27 mouse cellular contexts compared by ENCODE assay signal in the genomic region with DNA sequence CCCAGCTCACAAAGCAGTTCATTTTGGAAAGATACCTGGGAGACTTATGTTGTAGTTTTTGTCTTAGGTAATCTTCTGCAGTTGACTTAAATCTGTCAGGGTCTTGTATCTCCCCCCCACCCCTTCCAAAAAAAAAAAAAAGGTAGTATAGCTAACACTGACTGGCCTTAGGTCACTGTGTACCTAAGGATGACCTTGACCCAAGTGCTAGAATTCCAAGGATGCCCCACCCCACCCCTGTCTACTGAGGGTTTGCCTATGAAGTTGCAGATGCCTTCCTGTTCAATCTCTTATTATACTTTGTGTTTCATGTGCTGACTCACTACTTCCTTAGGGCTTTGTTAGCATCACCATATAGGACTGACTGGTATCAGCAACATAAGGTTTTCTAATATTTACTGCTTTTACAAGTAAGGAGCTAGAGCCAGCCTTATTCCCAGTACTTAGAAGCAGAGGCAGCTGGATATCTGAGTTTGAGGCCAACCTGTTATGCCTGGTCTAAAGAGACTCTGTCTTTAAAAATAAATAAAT. TPM values are rescaled to one million over a fixed set of nuclear protein-coding genes. Genes with fewer than 3 reads are reported as not detected.
DNase-seq lines count a peak whose midpoint lies in the region; ATAC-seq and TF ChIP-seq lines count a peak whose summit lies in the region.
"Had no signal": no experiment of that assay in that cellular context is flagged by ENCODE, and none has a peak within 500 bp of the region (broad histone marks: within the 10 kb centered on the region; RNA-seq: fewer than 3 reads in every experiment).

No protein-coding gene starts in this region.

- TF ChIP-seq POLR2A in ES-Bruce4 (IDR thresholded peaks at IDR 0.05; ENCODE audit: insufficient read depth, low read length) = no peak

- no peak overlapping the region for H3K9ac ChIP-seq in ES-Bruce4 (ENCODE audit: low read depth, poor library complexity, severe bottlenecking)
- H3K9ac ChIP-seq in ES-E14 (ENCODE audit: insufficient read depth, low read depth, low read length, poor library complexity, severe bottlenecking) = no peak overlapping the region
- H3K9ac ChIP-seq in forebrain, postnatal 0 days = no peak overlapping the region
- H3K9ac ChIP-seq: embryonic facial prominence, embryonic 13.5 days; embryonic facial prominence, embryonic 15.5 days; forebrain, embryonic 12.5 days had no signal

- no peaks in the 10 kb centered on the region for H3K4me1 ChIP-seq in ES-Bruce4 (ENCODE audit: control insufficient read depth, insufficient read depth, low read length)
- peaks cover 4 to 6% of the 10 kb centered on the region in 2 experiments for H3K4me1 ChIP-seq in ES-E14 (ENCODE audit: control insufficient read depth in 2 of 2, insufficient read depth in 2 of 2, low read length in 2 of 2, poor library complexity in 1 of 2)
- no peaks in the 10 kb centered on the region for H3K4me1 ChIP-seq in forebrain, postnatal 0 days (ENCODE audit: insufficient read depth)
- H3K4me1 ChIP-seq: embryonic facial prominence, embryonic 13.5 days; embryonic facial prominence, embryonic 15.5 days; forebrain, embryonic 10.5 days; forebrain, embryonic 12.5 days had no signal

- ATAC-seq in forebrain, postnatal 0 days = no peak
- ATAC-seq in monocyte, adult 5-6 weeks (replicated peaks; ENCODE audit: insufficient number of reproducible peaks, low FRiP score, low TSS enrichment, poor library complexity, severe bottlenecking) = no peak
- ATAC-seq: CD4-positive, CD25-positive, alpha-beta regulatory T cell, adult 4 months; forebrain, embryonic 14.5 days; forebrain, embryonic 16.5 days had no signal

- 0 out of 2 replicates have a peak, but pooled peaks have one; percentile 16 for TF ChIP-seq EP300 in ES-Bruce4 (IDR thresholded peaks at IDR 0.05; ENCODE audit: insufficient read depth, low read depth, low read length)

- H3K27me3 ChIP-seq in ES-Bruce4 (ENCODE audit: control insufficient read depth, insufficient read depth, low read length, poor library complexity, severe bottlenecking) = no peaks in the 10 kb centered on the region
- H3K27me3 ChIP-seq in forebrain, postnatal 0 days (ENCODE audit: insufficient read depth, low read length) = no peaks in the 10 kb centered on the region
- H3K27me3 ChIP-seq: CH12.LX; embryonic facial prominence, embryonic 13.5 days; embryonic facial prominence, embryonic 15.5 days; forebrain, embryonic 12.5 days had no signal

- peak; percentile 50 for DNase-seq in 416B (ENCODE audit: low read depth)
- DNase-seq in ES-E14 (ENCODE audit: low read depth, low spot score) = no peak
- peak; percentile 52 for DNase-seq in ZHBTc4 (ENCODE audit: low read depth, low spot score)
- no peak for DNase-seq in forebrain, postnatal 0 days
- no peak for DNase-seq in spleen, adult 18-20 months
- DNase-seq in cerebellum, adult 8-10 months = no peak
- DNase-seq: adrenal gland, adult 2 months; adrenal gland, postnatal 10 days; adrenal gland, postnatal 25 days; B cell, adult 2 months; cerebellum, adult 11 months; cerebellum, adult 18-20 months; cerebellum, adult 9-11 months; cerebellum, postnatal 14 days; cerebellum, postnatal 36 days; embryo, embryonic 11 days had no signal

- no peak for TF ChIP-seq CTCF in ES-Bruce4 (IDR thresholded peaks at IDR 0.05; ENCODE audit: low read depth, low read length)
- TF ChIP-seq CTCF in forebrain, postnatal 0 days (IDR thresholded peaks at IDR 0.05; ENCODE audit: low read depth) = no peak

- H3K4me3 ChIP-seq in ES-Bruce4 (ENCODE audit: low read depth, low read length) (no peak overlapping the region), ES-E14 (ENCODE audit: insufficient read depth in 1 of 2, low read depth in 1 of 2, low read length in 2 of 2, poor library complexity in 1 of 2, severe bottlenecking in 1 of 2) (no peak overlapping the region)
- no peak overlapping the region for H3K4me3 ChIP-seq in forebrain, postnatal 0 days (ENCODE audit: low read depth, low read length)
- H3K4me3 ChIP-seq: embryonic facial prominence, embryonic 13.5 days; embryonic facial prominence, embryonic 15.5 days; erythroblast, embryonic 14.5 days; forebrain, embryonic 10.5 days; forebrain, embryonic 12.5 days had no signal

- H3K27ac ChIP-seq in ES-Bruce4 (ENCODE audit: insufficient read depth, low read length) (no peak overlapping the region), ES-E14 (ENCODE audit: insufficient read depth, low read depth, low read length, poor library complexity, severe bottlenecking) (no peak overlapping the region)
- H3K27ac ChIP-seq in forebrain, postnatal 0 days (ENCODE audit: low read depth, low read length) = no peak overlapping the region
- H3K27ac ChIP-seq: embryonic facial prominence, embryonic 13.5 days; embryonic facial prominence, embryonic 15.5 days; forebrain, embryonic 10.5 days; forebrain, embryonic 12.5 days had no signal

- peaks cover 18% of the 10 kb centered on the region for H3K9me3 ChIP-seq in ES-Bruce4 (replicated peaks; ENCODE audit: control insufficient read depth, insufficient read depth, low read length, poor library complexity, severe bottlenecking)
- peaks cover 5% of the 10 kb centered on the region for H3K9me3 ChIP-seq in ES-E14 (ENCODE audit: control insufficient read depth, insufficient read depth, low read depth, low read length)
- H3K9me3 ChIP-seq in forebrain, postnatal 0 days (ENCODE audit: low read length) = no peaks in the 10 kb centered on the region
- H3K9me3 ChIP-seq: embryonic facial prominence, embryonic 15.5 days had no signal

- in situ Hi-C loops in ES-E14 (cut with MboI; ENCODE audit: low sequenced_read_pairs in 2 of 2, unreplicated experiment in 2 of 2) = no loop called here

- no peak overlapping the region for H3K4me2 ChIP-seq in forebrain, postnatal 0 days (ENCODE audit: low read depth)
- H3K4me2 ChIP-seq: embryonic facial prominence, embryonic 13.5 days; embryonic facial prominence, embryonic 15.5 days; forebrain, embryonic 12.5 days had no signal

- peaks cover 28% of the 10 kb centered on the region for H3K36me3 ChIP-seq in ES-Bruce4 (ENCODE audit: control insufficient read depth, insufficient read depth, low read length, poor library complexity, severe bottlenecking)
- H3K36me3 ChIP-seq in ES-E14 (ENCODE audit: control insufficient read depth, insufficient read depth, low read length, poor library complexity, severe bottlenecking) = peaks cover 19% of the 10 kb centered on the region
- peaks cover 61% of the 10 kb centered on the region for H3K36me3 ChIP-seq in forebrain, postnatal 0 days (ENCODE audit: insufficient read depth)

TF ChIP-seq in ES-E14, 5 proteins besides CTCF, POLR2A, EP300 and RAD21:
- TF ChIP-seq ZNF384 (IDR thresholded peaks at IDR 0.05; ENCODE audit: low read depth, low read length) = peak; percentile 92
- TF ChIP-seq MAFK (IDR thresholded peaks at IDR 0.05; ENCODE audit: insufficient read depth, low read depth, low read length) = 0 out of 2 replicates have a peak, but pooled peaks have one; percentile 53
- TF ChIP-seq CHD2 (IDR thresholded peaks at IDR 0.05; ENCODE audit: low read depth, low read length) = no peak
- TF ChIP-seq HCFC1 (IDR thresholded peaks at IDR 0.05; ENCODE audit: borderline replicate concordance, insufficient read depth, low read length) = no peak
- TF ChIP-seq ZC3H11A (IDR thresholded peaks at IDR 0.05; ENCODE audit: borderline replicate concordance, low read depth, low read length) = no peak
TF ChIP-seq in ES-E14: peak in this region for 2.

RNA-seq across cellular contexts. Expression of gene Itch, which starts 8.8 kb away (rescaled TPM):
- polyA plus RNA-seq in ES-Bruce4 (2011; ENCODE audit: insufficient read depth, insufficient read length, low read depth, missing spikeins) = 50.6 and 55.2 TPM in 2 replicates
- total RNA-seq in ES-E14 (2012; rRNA removed) = 35.4 and 38.7 TPM in 2 replicates
- 45.7 and 49.5 TPM in 2 replicates for total RNA-seq in forebrain, postnatal 0 days (2014; rRNA removed)
- polyA plus RNA-seq in forebrain, postnatal 0 days (2015; fragmentation: Nextera tagmentation; extraction: Ambion mirVana) = 10.0 and 17.4 TPM in 2 replicates
- total RNA-seq in monocyte, adult 5-6 weeks (2017) = 177 to 184 TPM (median 180 TPM) in 3 replicates

Comparison
In these comparisons a context has a peak if more than half of its experiments do, and no peak if none do; other contexts are left out.
1. DNase-seq: peak in 416B (single experiment) and ZHBTc4 (single experiment); none in ES-E14 (single experiment), forebrain, postnatal 0 days (single experiment), spleen, adult 18-20 months (0 of 2) and cerebellum, adult 8-10 months (single experiment).